Mouse (Mus musculus) kidney, adult 2 months (tissue): ENCODE measurements around the gene Cacnb4.

Source experiments
- CTCF ChIP-seq: fragments of 200-500 bp; conservative IDR thresholded peaks from 2 replicates; pipeline ENCODE4 v1.5.1; 2011; ENCODE audit warnings: low read depth, mild to moderate bottlenecking, control low read depth, low read length, moderate library complexity, mixed read lengths; ENCODE audit not compliant: insufficient read depth, insufficient read length
- POLR2A ChIP-seq: fragments of 200-500 bp; IDR thresholded peaks from one replicate; pipeline ENCODE4 v1.6.1; 2011; ENCODE audit warnings: low read depth, low read length, control low read depth

- TF ChIP-seq POLR2A, result no peak
- TF ChIP-seq CTCF, result no peak
Observed at GRCm38 (mm10) chr2:52571339-52571968, 105.2 kb downstream of the Cacnb4 start.
